Mouse (Mus musculus): Measurements from ENCODE around the gene Fam199x. TPM values are rescaled to one million over a fixed set of nuclear protein-coding genes. Genes with fewer than 3 reads are reported as not detected.

The Fam199x gene
- total RNA-seq (2021): 1 to 10 TPM; 4.5 to 5.6 TPM
- long read RNA-seq, experiment 1, full-length matches to known transcripts: 9 of 10 reads
- long read RNA-seq, experiment 1, partial matches to known transcripts: 0 of 10 reads
- long read RNA-seq, experiment 1, other reads (novel, unspliced or antisense): 1 of 10 reads
- long read RNA-seq, experiment 2, full-length matches to known transcripts: 6 of 7 reads
- long read RNA-seq, experiment 2, partial matches to known transcripts: 0 of 7 reads
- long read RNA-seq, experiment 2, other reads (novel, unspliced or antisense): 1 of 7 reads

- peak; percentile 63 to 72 for DNase-seq (ENCODE audit: low spot score in 2 of 2)
Measured at GRCm38 (mm10) chrX:137049425-137050225, at the start of gene Fam199x. TSS of gene Fam199x (plus strand) at chrX:137049594.

GRCm38 (mm10) chrX:137015099-137015709 lies 34.2 kb upstream of the Fam199x start:
- DNase-seq (ENCODE audit: low spot score in 2 of 2): peak in 1 of 2 experiments; percentile 20

GRCm38 (mm10) chrX:137017668-137018067 lies 31.7 kb upstream of the Fam199x start:
- DNase-seq (ENCODE audit: low spot score in 2 of 2): no peak

- DNase-seq (ENCODE audit: low spot score in 2 of 2): peak in 1 of 2 experiments; percentile 42
Measured at GRCm38 (mm10) chrX:137019310-137019709, 30.1 kb upstream of the Fam199x start.

- DNase-seq (ENCODE audit: low spot score in 2 of 2): no peak
Measured at GRCm38 (mm10) chrX:137030916-137031315, 18.5 kb upstream of the Fam199x start.

GRCm38 (mm10) chrX:137031726-137032125 lies 17.7 kb upstream of the Fam199x start:
- no peak for DNase-seq (ENCODE audit: low spot score in 2 of 2)

- no peak for DNase-seq (ENCODE audit: low spot score in 2 of 2)
Measured at GRCm38 (mm10) chrX:137034322-137034721, 15.1 kb upstream of the Fam199x start.

GRCm38 (mm10) chrX:137037470-137037999 lies 11.9 kb upstream of the Fam199x start:
- no peak for DNase-seq (ENCODE audit: low spot score in 2 of 2)

- DNase-seq (ENCODE audit: low spot score in 2 of 2): peak; percentile 82 to 87
Measured at GRCm38 (mm10) chrX:137038000-137038483, 11.4 kb upstream of the Fam199x start, which contains the start of gene Slc25a53. TSS of gene Slc25a53 (minus strand) at chrX:137038302.

- DNase-seq (ENCODE audit: low spot score in 2 of 2): no peak
Measured at GRCm38 (mm10) chrX:137038502-137038901, 10.9 kb upstream of the Fam199x start.

GRCm38 (mm10) chrX:137049060-137049424 lies 352 bp upstream of the Fam199x start:
- DNase-seq (ENCODE audit: low spot score in 2 of 2): no peak

GRCm38 (mm10) chrX:137063202-137063601 lies 13.8 kb downstream of the Fam199x start:
- DNase-seq (ENCODE audit: low spot score in 2 of 2): no peak

GRCm38 (mm10) chrX:137104531-137104930 lies 55.1 kb downstream of the Fam199x start:
- DNase-seq (ENCODE audit: low spot score in 2 of 2): no peak

GRCm38 (mm10) chrX:137106498-137106897 lies 57.1 kb downstream of the Fam199x start:
- DNase-seq (ENCODE audit: low spot score in 2 of 2): no peak

- peak in 1 of 2 experiments; percentile 16 for DNase-seq (ENCODE audit: low spot score in 2 of 2)
Measured at GRCm38 (mm10) chrX:137118097-137118746, 68.8 kb downstream of the Fam199x start.

GRCm38 (mm10) chrX:137119675-137120423 lies 70.5 kb downstream of the Fam199x start:
- DNase-seq (ENCODE audit: low spot score in 2 of 2): no peak

- DNase-seq (ENCODE audit: low spot score in 2 of 2): no peak
Measured at GRCm38 (mm10) chrX:137121718-137122117, 72.3 kb downstream of the Fam199x start, which contains the start of gene Esx1. TSS of gene Esx1 (minus strand) at chrX:137122083.

- no peak for DNase-seq (ENCODE audit: low spot score in 2 of 2)
Measured at GRCm38 (mm10) chrX:137127542-137127941, 78.1 kb downstream of the Fam199x start.

Data from gastrocnemius, postnatal 4 days (tissue).